Mouse (Mus musculus): Measurements from ENCODE around the gene Igsf10. TPM values are rescaled to one million over a fixed set of nuclear protein-coding genes. Genes with fewer than 3 reads are reported as not detected.

The Igsf10 gene
- polyA plus RNA-seq, 1 experiment, result 4.8 TPM

DNA sequence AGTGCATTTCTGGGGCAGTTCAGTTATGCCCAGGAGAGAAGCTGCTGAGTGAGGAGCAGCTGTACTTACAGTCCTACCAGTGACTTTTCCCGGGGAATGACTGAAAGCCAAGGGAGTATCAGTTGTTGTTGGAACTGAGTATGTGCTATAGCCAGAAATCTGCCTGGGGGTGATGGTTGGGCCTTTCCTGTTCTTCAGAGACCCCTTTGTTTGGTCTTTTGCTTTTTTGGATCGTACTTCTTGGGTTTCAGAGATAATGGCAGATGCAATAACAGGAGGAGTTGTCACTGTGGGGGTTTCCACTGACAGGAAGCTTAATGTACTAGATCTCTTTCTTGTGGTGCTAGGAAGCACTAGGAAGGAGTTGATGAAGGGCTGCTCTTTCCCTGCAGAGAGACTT, 15.7 kb downstream of the Igsf10 start:
- no peak for DNase-seq (ENCODE audit: low read depth)
- TF ChIP-seq CTCF (IDR thresholded peaks at IDR 0.05; ENCODE audit: borderline replicate concordance, extremely low read depth, insufficient read depth, insufficient read length), result no peak
- TF ChIP-seq POLR2A (IDR thresholded peaks at IDR 0.05; ENCODE audit: borderline replicate concordance, extremely low read depth, insufficient read depth, insufficient read length, poor library complexity, severe bottlenecking), result no peak

DNA sequence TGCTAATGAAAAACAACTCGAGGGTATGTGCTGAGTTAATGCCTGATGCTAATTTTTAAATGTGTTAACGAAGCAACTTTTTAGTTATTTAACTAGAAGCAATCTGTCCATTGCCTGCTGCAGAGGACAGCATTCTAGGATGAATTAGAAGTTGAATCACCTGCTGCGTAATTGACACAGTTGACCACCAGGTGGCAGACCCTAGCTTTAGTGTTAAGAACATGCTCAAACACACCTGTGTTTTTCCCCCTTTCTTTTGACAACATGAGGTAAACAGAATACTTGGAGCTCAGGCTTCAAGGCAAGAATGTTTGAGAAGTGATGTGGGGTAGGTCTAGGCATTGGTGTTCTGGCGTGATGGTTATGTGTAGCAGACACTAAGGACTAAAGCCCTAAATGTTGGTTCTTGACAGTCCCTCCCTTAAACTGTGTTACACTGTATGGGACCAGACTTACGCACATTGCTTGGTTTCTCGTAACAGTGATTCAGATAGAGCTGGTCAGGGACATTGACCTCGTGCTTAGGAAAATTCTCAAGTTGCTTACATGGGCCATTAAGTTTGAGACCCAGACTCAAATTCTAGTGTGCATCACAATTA, 22.8 kb downstream of the Igsf10 start:
- no peak for TF ChIP-seq POLR2A (IDR thresholded peaks at IDR 0.05; ENCODE audit: borderline replicate concordance, extremely low read depth, insufficient read depth, insufficient read length, poor library complexity, severe bottlenecking)
- peak; percentile 72; the same call in 1 of the 2 replicates for TF ChIP-seq CTCF (IDR thresholded peaks at IDR 0.05; ENCODE audit: borderline replicate concordance, extremely low read depth, insufficient read depth, insufficient read length)
- peak; percentile 79 for DNase-seq (ENCODE audit: low read depth)

DNA sequence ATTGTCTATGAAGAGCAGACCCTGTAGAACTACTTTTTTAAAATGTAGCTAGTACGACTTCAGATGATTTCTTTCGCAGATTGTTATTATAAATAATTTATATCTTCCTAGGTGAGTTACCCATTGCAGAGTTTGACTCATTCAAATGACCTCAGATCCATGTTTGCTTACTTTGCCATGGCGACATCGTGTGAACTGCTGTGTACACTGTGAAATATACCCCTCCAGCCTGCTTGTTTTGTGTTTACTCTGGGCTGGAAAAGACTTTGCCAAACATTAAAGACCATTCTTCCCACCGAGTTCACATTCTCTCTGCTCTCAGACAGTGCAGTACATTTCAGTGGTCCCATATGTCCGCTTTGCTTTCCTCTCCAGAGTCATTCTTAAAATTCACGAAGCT, 28.1 kb downstream of the Igsf10 start:
- TF ChIP-seq CTCF (IDR thresholded peaks at IDR 0.05; ENCODE audit: borderline replicate concordance, extremely low read depth, insufficient read depth, insufficient read length) (no peak), POLR2A (IDR thresholded peaks at IDR 0.05; ENCODE audit: borderline replicate concordance, extremely low read depth, insufficient read depth, insufficient read length, poor library complexity, severe bottlenecking) (no peak)
- DNase-seq (ENCODE audit: low read depth), result no peak

- no peak for DNase-seq (ENCODE audit: low read depth)
- TF ChIP-seq POLR2A (IDR thresholded peaks at IDR 0.05; ENCODE audit: borderline replicate concordance, extremely low read depth, insufficient read depth, insufficient read length, poor library complexity, severe bottlenecking) (no peak), CTCF (IDR thresholded peaks at IDR 0.05; ENCODE audit: borderline replicate concordance, extremely low read depth, insufficient read depth, insufficient read length) (no peak)
Observed at GRCm38 (mm10) chr3:59312610-59313009, 31.6 kb downstream of the Igsf10 start.

DNA sequence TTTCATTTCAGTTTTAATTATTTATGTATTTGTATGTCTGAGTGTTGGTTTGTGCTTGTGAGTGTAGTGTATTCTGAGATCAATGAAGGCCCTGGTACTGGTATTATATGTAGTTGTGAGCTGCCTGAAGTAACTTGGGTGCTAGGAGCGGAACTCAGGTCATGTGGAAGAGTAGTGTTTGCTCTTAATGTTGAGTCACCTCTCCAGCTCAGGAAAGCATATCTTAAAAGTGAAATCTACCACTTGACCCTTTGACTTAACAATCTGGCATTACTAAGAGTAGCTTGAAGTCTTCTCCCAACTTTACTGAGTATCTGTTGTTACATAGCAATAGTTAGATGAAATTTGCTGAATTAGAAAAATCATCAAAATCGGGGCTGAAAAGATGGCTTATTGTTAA, 38.7 kb downstream of the Igsf10 start:
- TF ChIP-seq CTCF (IDR thresholded peaks at IDR 0.05; ENCODE audit: borderline replicate concordance, extremely low read depth, insufficient read depth, insufficient read length) (no peak), POLR2A (IDR thresholded peaks at IDR 0.05; ENCODE audit: borderline replicate concordance, extremely low read depth, insufficient read depth, insufficient read length, poor library complexity, severe bottlenecking) (no peak)

GRCm38 (mm10) chr3:59304944-59305343, 39.2 kb downstream of the Igsf10 start:
- DNase-seq (ENCODE audit: low read depth), result no peak
- TF ChIP-seq POLR2A (IDR thresholded peaks at IDR 0.05; ENCODE audit: borderline replicate concordance, extremely low read depth, insufficient read depth, insufficient read length, poor library complexity, severe bottlenecking), result no peak
- no peak for TF ChIP-seq CTCF (IDR thresholded peaks at IDR 0.05; ENCODE audit: borderline replicate concordance, extremely low read depth, insufficient read depth, insufficient read length)

More for the DNA sequence above, 38.7 kb downstream of the Igsf10 start:
- DNase-seq (ENCODE audit: low read depth), result no peak

DNA sequence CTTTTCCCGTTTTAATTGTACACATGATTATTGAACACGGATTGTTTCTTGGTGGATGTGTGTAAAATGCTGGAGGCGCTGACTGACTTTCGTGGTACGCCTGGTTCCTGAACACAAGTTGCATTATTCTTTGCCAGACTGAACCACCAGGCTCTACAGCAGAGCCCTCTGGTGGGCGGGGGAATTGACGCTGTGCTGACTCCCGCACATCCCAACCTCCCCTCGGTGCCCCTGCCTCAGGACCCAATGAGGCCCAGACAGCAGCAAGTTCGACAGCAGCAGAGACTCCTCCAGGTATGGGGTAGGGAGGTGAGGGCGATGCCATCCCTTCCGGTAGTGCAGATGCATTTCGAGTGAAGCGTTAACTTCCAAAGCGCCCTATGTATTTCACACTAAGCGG, 46.5 kb downstream of the Igsf10 start:
- no peak for DNase-seq (ENCODE audit: low read depth)
- TF ChIP-seq CTCF (IDR thresholded peaks at IDR 0.05; ENCODE audit: borderline replicate concordance, extremely low read depth, insufficient read depth, insufficient read length), result no peak
- TF ChIP-seq POLR2A (IDR thresholded peaks at IDR 0.05; ENCODE audit: borderline replicate concordance, extremely low read depth, insufficient read depth, insufficient read length, poor library complexity, severe bottlenecking), result no peak

- TF ChIP-seq POLR2A (IDR thresholded peaks at IDR 0.05; ENCODE audit: borderline replicate concordance, extremely low read depth, insufficient read depth, insufficient read length, poor library complexity, severe bottlenecking) (no peak), CTCF (IDR thresholded peaks at IDR 0.05; ENCODE audit: borderline replicate concordance, extremely low read depth, insufficient read depth, insufficient read length) (no peak)
- no peak for DNase-seq (ENCODE audit: low read depth)
Observed at GRCm38 (mm10) chr3:59296563-59297130, 47.5 kb downstream of the Igsf10 start.

DNA sequence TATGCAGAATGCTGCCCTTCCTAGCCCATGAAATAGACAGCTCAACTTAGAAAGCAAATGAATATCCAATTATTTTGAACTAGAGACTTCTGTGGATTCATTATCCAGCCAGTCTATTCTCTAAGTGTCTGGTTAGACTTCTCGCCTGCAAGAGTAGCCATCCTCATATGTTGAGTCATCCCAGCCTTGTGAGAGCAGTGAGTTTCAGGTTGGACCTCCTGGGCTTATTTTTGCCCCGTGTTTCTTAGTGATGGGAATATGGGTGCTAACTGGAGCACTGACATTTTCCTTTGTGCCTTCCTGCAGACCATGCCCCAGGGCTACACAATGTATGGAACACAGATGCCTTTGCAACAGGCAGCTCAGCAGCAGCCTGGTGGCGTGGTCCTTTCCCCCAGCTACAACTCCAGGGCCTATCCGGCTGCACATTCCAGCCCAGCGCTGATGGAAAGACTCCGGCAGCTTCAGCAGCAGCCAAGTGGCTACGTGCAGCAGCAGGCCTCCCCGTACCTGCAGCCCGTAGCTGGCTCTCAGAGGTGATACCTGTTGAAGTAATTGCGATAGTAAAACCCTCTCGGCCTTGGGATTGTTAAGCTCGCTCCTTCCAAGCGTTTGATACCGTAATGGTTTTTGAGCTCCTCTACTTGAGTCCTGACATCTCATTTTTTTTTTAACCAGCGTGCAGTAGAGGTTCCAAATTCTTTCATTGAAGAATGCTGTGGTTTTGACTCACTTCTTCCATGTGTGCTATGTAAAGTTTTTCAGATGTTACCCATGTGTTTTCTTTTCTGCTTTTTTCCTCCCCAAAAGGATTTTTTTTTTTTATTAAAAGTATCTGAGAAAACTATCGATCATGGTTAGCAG, 48.3 kb downstream of the Igsf10 start:
- no peak for DNase-seq (ENCODE audit: low read depth)
- no peak for TF ChIP-seq POLR2A (IDR thresholded peaks at IDR 0.05; ENCODE audit: borderline replicate concordance, extremely low read depth, insufficient read depth, insufficient read length, poor library complexity, severe bottlenecking)

- no peak for TF ChIP-seq POLR2A (IDR thresholded peaks at IDR 0.05; ENCODE audit: borderline replicate concordance, extremely low read depth, insufficient read depth, insufficient read length, poor library complexity, severe bottlenecking)
- TF ChIP-seq CTCF (IDR thresholded peaks at IDR 0.05; ENCODE audit: borderline replicate concordance, extremely low read depth, insufficient read depth, insufficient read length), result no peak
- DNase-seq (ENCODE audit: low read depth), result peak; percentile 5
Observed at GRCm38 (mm10) chr3:59293437-59294199, 50.6 kb downstream of the Igsf10 start.

- TF ChIP-seq POLR2A (IDR thresholded peaks at IDR 0.05; ENCODE audit: borderline replicate concordance, extremely low read depth, insufficient read depth, insufficient read length, poor library complexity, severe bottlenecking), result no peak
- TF ChIP-seq CTCF (IDR thresholded peaks at IDR 0.05; ENCODE audit: borderline replicate concordance, extremely low read depth, insufficient read depth, insufficient read length), result no peak
- DNase-seq (ENCODE audit: low read depth), result no peak
Observed at GRCm38 (mm10) chr3:59290551-59290950, 53.6 kb downstream of the Igsf10 start.
